Mouse (Mus musculus) kidney, postnatal 14 days (tissue): ENCODE data around the gene Kcna3.

Source experiments
- DNase-seq: peaks from one replicate; pipeline ENCODE4 v3.0.0; 2022; ENCODE audit warnings: mixed read lengths

The Kcna3 gene

GRCm38 (mm10) chr3:107035521-107036457 is at the start of gene Kcna3:
Gene Kcna3 (plus strand): TSS chr3:107036169.
- DNase-seq: peak; percentile 75

GRCm38 (mm10) chr3:106991334-106991733 is 44.6 kb upstream of the Kcna3 start:
- no peak for DNase-seq

GRCm38 (mm10) chr3:106995347-106995746 is 40.6 kb upstream of the Kcna3 start:
- no peak for DNase-seq

- no peak for DNase-seq
Observed at GRCm38 (mm10) chr3:106996186-106996585, 39.8 kb upstream of the Kcna3 start.

- no peak for DNase-seq
Observed at GRCm38 (mm10) chr3:106998370-106998769, 37.6 kb upstream of the Kcna3 start.

GRCm38 (mm10) chr3:107000165-107000564 is 35.8 kb upstream of the Kcna3 start:
- DNase-seq: no peak

GRCm38 (mm10) chr3:107002249-107003123 is 33.5 kb upstream of the Kcna3 start:
- no peak for DNase-seq

GRCm38 (mm10) chr3:107009329-107010076 is 26.5 kb upstream of the Kcna3 start:
- DNase-seq: no peak

GRCm38 (mm10) chr3:107018286-107018685 is 17.7 kb upstream of the Kcna3 start:
- DNase-seq: no peak

- DNase-seq: no peak
Observed at GRCm38 (mm10) chr3:107031547-107031946, 4.4 kb upstream of the Kcna3 start.

- no peak for DNase-seq
Observed at GRCm38 (mm10) chr3:107034776-107035175, 1.2 kb upstream of the Kcna3 start.

GRCm38 (mm10) chr3:107036458-107037039 is 580 bp downstream of the Kcna3 start:
- DNase-seq: peak; percentile 7

- DNase-seq: no peak
Observed at GRCm38 (mm10) chr3:107037105-107037504, 1.1 kb downstream of the Kcna3 start.

GRCm38 (mm10) chr3:107037536-107038155 is 1.7 kb downstream of the Kcna3 start:
- DNase-seq: no peak

GRCm38 (mm10) chr3:107038156-107038536 is 2.2 kb downstream of the Kcna3 start:
- DNase-seq: no peak

GRCm38 (mm10) chr3:107038661-107039223 is 2.8 kb downstream of the Kcna3 start:
- DNase-seq: no peak

- no peak for DNase-seq
Observed at GRCm38 (mm10) chr3:107039306-107039705, 3.3 kb downstream of the Kcna3 start.

GRCm38 (mm10) chr3:107040408-107040807 is 4.4 kb downstream of the Kcna3 start:
- DNase-seq: no peak

- no peak for DNase-seq
Observed at GRCm38 (mm10) chr3:107041718-107042117, 5.7 kb downstream of the Kcna3 start.

GRCm38 (mm10) chr3:107061468-107061867 is 25.5 kb downstream of the Kcna3 start:
- no peak for DNase-seq

- no peak for DNase-seq
Observed at GRCm38 (mm10) chr3:107062771-107063170, 26.8 kb downstream of the Kcna3 start.
